ENCODE assay signal across 18 mouse cellular contexts in genomic region chr17:85928543-85928942, GRCm38 (mm10).
DNase-seq lines count a peak whose midpoint lies in the region; ATAC-seq and TF ChIP-seq lines count a peak whose summit lies in the region.
"Had no signal": no experiment of that assay in that cellular context is flagged by ENCODE, and none has a peak within 500 bp of the region (broad histone marks: within the 10 kb centered on the region; RNA-seq: fewer than 3 reads in every experiment).

No protein-coding gene starts in this region.

- H3K4me1 ChIP-seq in kidney, embryonic 14.5 days (ENCODE audit: control insufficient read depth, insufficient read depth, low read length), result no peaks in the 10 kb centered on the region
- no peaks in the 10 kb centered on the region for H3K4me1 ChIP-seq in intestine, postnatal 0 days (replicated peaks; ENCODE audit: control insufficient read depth, insufficient read depth, low read length)
- H3K4me1 ChIP-seq in liver, embryonic 15.5 days (replicated peaks), result no peaks in the 10 kb centered on the region

- H3K27ac ChIP-seq in kidney, embryonic 14.5 days (ENCODE audit: low read depth, low read length), result no peak overlapping the region
- no peak overlapping the region for H3K27ac ChIP-seq in intestine, postnatal 0 days (ENCODE audit: low read depth, low read length)
- H3K27ac ChIP-seq in liver, embryonic 15.5 days (replicated peaks), result peak overlapping the region; percentile 48; the same call in 1 of the 2 replicates
- H3K27ac ChIP-seq: lung, embryonic 15.5 days had no signal

- WGBS in kidney, embryonic 14.5 days, result 21% methylated on average over 2 of the region's 2 CpGs
- WGBS in intestine, postnatal 0 days, result 26% methylated on average over 2 of the region's 2 CpGs
- WGBS in liver, embryonic 15.5 days (ENCODE audit: insufficient replicate concordance), result 37% methylated on average over 2 of the region's 2 CpGs

- intact Hi-C loops in gastrocnemius, postnatal 36 days (cut with DNase I), result no loop called here

- ATAC-seq in kidney, embryonic 14.5 days (ENCODE audit: low FRiP score, low TSS enrichment), result no peak
- ATAC-seq in intestine, postnatal 0 days, result peak; percentile 83
- peak; percentile 89 for ATAC-seq in liver, embryonic 15.5 days (ENCODE audit: insufficient read depth)
- ATAC-seq: activated CD4-positive, CD25-positive, alpha-beta regulatory T cell, adult 4 months; forebrain, embryonic 14.5 days had no signal

- TF ChIP-seq CTCF in intestine, postnatal 0 days (IDR thresholded peaks at IDR 0.05; ENCODE audit: low read depth), result no peak

- H3K4me3 ChIP-seq in kidney, embryonic 14.5 days (ENCODE audit: low read length), result no peak overlapping the region
- no peak overlapping the region for H3K4me3 ChIP-seq in intestine, postnatal 0 days (ENCODE audit: low read depth, low read length)
- H3K4me3 ChIP-seq in liver, embryonic 15.5 days (replicated peaks), result peak overlapping the region; percentile 40
- H3K4me3 ChIP-seq: lung, embryonic 15.5 days had no signal

- no peaks in the 10 kb centered on the region for H3K9me3 ChIP-seq in kidney, embryonic 14.5 days (ENCODE audit: control insufficient read depth, low read length)
- H3K9me3 ChIP-seq in intestine, postnatal 0 days (ENCODE audit: control insufficient read depth), result no peaks in the 10 kb centered on the region
- no peaks in the 10 kb centered on the region for H3K9me3 ChIP-seq in liver, embryonic 15.5 days (replicated peaks)
- H3K9me3 ChIP-seq: lung, embryonic 15.5 days had no signal

- H3K9ac ChIP-seq in kidney, embryonic 14.5 days (ENCODE audit: low read depth, low read length), result no peak overlapping the region
- H3K9ac ChIP-seq in intestine, postnatal 0 days (ENCODE audit: low read depth, low read length), result no peak overlapping the region
- no peak overlapping the region for H3K9ac ChIP-seq in liver, embryonic 15.5 days
- H3K9ac ChIP-seq: lung, embryonic 15.5 days had no signal

- peak; percentile 18 for DNase-seq in adrenal gland, adult 2 months
- no peak for DNase-seq in adrenal gland, postnatal 4 days (ENCODE audit: low spot score in 2 of 2)
- DNase-seq in kidney, adult 11 months, result peak; percentile 6
- no peak for DNase-seq in urinary bladder, postnatal 14 days (ENCODE audit: low spot score)
- no peak for DNase-seq in gastrocnemius, postnatal 36 days
- DNase-seq: cerebellum, adult 9-10 months; heart, adult 18-20 months; kidney, adult 18-20 months; layer of hippocampus, adult 9-11 months; right cerebral cortex, postnatal 14 days; thymus, postnatal 25 days had no signal

- no peak overlapping the region for H3K4me2 ChIP-seq in kidney, embryonic 14.5 days (replicated peaks; ENCODE audit: low read depth, low read length)
- no peak overlapping the region for H3K4me2 ChIP-seq in intestine, postnatal 0 days (replicated peaks; ENCODE audit: low read depth)
- H3K4me2 ChIP-seq in liver, embryonic 15.5 days, result no peak overlapping the region
- H3K4me2 ChIP-seq: lung, embryonic 15.5 days had no signal

- no peaks in the 10 kb centered on the region for H3K36me3 ChIP-seq in kidney, embryonic 14.5 days (ENCODE audit: control insufficient read depth, insufficient read depth, low read length)
- H3K36me3 ChIP-seq in intestine, postnatal 0 days (ENCODE audit: control insufficient read depth, insufficient read depth), result no peaks in the 10 kb centered on the region
- no peaks in the 10 kb centered on the region for H3K36me3 ChIP-seq in liver, embryonic 15.5 days (replicated peaks)
- H3K36me3 ChIP-seq: lung, embryonic 15.5 days had no signal

- peaks cover under 1% of the 10 kb centered on the region; the same call in 1 of the 2 replicates for H3K27me3 ChIP-seq in kidney, embryonic 14.5 days (ENCODE audit: control insufficient read depth, insufficient read depth, low read length)
- no peaks in the 10 kb centered on the region for H3K27me3 ChIP-seq in intestine, postnatal 0 days (replicated peaks; ENCODE audit: control insufficient read depth, insufficient read depth, low read length)
- H3K27me3 ChIP-seq in liver, embryonic 15.5 days, result peaks cover 3% of the 10 kb centered on the region; the same call in 1 of the 2 replicates
- H3K27me3 ChIP-seq: CH12.LX; lung, embryonic 15.5 days had no signal

Comparison
In these comparisons a context has a peak if more than half of its experiments do, and no peak if none do; other contexts are left out.
1. DNase-seq: peak in adrenal gland, adult 2 months (single experiment) and kidney, adult 11 months (single experiment); none in adrenal gland, postnatal 4 days (0 of 2), urinary bladder, postnatal 14 days (single experiment) and gastrocnemius, postnatal 36 days (0 of 2).